Mouse (Mus musculus) adrenal gland, adult 18-20 months (tissue): ENCODE results near the gene Cox16. TPM values are rescaled to one million over a fixed set of nuclear protein-coding genes. Genes with fewer than 3 reads are reported as not detected.
"Not testable (repeated sequence)": the region's sequence is repeated elsewhere in the genome, so short reads cannot be mapped to it uniquely, and the experiment has no call there.

ENCODE experiments used
- DNase-seq, 2 experiments: peaks; one replicate each; pipeline ENCODE4 v3.0.0; 2021 to 2022; ENCODE audit warnings: low spot score in 2 of 2
- long read RNA-seq, 2 experiments: library from polyadenylated mRNA; stranded (forward); transcript quantifications; one replicate each; pipeline ENCODE4 v2.0.0; 2021
- total RNA-seq, 2 experiments: library from RNA; stranded (reverse); gene quantifications; 1 replicate in 1 of 2; 2 replicates in 1 of 2; pipeline ENCODE4 v1.2.3; 2021

Gene Cox16
- 100 to 1,000 TPM in 1 of 2 experiments, 10 to 100 TPM in 1; 99.5 to 104 TPM for total RNA-seq
- long read RNA-seq, experiment 1, transcript Cox16-201 (4 exons, 2,007 nt) = major isoform, 5 of 14 reads
- long read RNA-seq, experiment 1, partial matches to known transcripts = 0 of 14 reads
- long read RNA-seq, experiment 1, other reads (novel, unspliced or antisense) = 2 of 14 reads
- long read RNA-seq, experiment 2, transcript Cox16-202 (4 exons, 668 nt) = major isoform, 35 of 67 reads
- long read RNA-seq, experiment 2, transcript Cox16-201 (4 exons, 2,007 nt) = minor isoform, 22 of 67 reads
- long read RNA-seq, experiment 2, partial matches to known transcripts = 1 of 67 reads
- long read RNA-seq, experiment 2, other reads (novel, unspliced or antisense) = 4 of 67 reads

DNA sequence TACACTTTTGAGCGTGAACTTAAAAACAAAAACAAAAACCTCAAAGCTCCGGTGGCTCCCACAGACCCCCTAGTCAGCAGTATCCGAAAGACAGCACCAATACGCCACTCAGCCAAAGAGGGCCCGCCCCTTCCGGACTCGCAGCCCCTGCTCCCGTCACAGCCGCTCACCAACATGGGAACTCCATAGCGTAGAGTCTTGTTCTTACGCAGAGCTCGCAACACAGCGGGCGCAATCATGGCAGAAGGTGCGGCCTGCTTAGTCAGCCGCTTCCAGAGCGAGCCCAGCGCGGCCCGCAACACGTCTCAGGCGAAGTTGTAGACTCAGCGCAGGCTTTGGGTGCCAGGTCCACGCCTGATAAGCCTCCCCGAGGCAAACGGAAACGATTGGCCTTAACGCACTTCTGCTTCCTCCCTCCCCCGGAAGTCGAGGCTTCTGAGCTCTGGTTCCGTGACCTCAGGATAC, at the start of gene Cox16:
Gene Cox16, minus strand, starts transcription at position 401 of the 465 bp plus-strand sequence.
- peak; percentile 76 to 85 for DNase-seq

DNA sequence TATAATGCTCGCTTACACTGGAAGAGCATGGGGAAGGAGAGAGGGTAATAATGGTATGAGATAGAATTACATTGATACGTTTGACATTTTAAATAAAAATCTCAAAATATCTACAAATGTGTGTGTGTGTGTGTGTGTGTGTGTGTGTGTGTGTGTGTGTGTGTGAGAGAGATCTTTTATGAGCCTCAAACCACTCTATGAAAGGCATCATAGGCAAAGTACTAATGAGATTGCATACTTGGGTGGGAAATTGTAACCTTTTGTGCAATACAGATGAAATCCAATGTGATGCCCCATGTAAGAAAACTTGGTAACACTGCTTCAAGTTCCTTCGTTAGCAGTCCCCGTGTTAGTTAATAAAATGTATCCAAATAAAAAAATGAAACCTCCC, 48.1 kb upstream of the Cox16 start:
- DNase-seq = no peak

DNA sequence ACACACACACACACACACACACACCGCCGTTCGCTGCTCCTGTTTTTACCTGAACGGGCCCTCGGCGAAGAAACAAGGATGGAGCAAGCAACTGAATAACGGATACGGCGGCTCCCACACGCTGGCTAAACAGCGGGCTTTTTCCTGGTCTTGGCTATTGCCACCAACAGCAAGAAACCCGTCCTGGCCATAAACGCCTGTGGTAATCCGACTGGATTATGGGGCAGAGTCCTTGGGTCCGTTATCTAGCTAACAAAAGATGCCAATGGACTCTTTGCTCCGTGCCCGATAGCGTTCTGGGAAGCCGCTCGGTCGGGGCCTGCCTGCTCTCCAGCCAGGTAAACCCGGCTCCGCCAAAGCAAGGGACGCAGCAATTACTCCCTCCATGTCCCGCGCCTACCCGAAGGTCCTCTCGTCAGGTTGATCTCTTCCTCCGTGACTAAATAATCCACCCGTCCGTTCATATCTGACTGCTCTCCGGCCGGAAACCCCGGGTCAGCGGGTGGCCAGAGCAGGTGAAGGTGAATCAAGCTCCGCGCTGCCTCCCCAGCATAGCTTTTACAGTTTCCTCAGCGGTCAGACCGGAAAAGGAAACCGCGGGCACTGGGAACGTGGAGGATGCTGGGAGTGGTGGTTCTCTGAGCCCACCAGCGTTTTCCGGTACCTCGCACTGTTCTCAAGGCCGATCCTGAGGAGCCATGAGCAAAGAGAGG, 47.5 kb upstream of the Cox16 start, which contains the start of the genes Gm20498 and Synj2bp:
Gene Gm20498, minus strand, starts transcription at position 590 of the 713 bp plus-strand sequence.
Gene Synj2bp, minus strand, starts transcription at position 596 of the 713 bp plus-strand sequence.
- peak; percentile 75 to 76 for DNase-seq

DNA sequence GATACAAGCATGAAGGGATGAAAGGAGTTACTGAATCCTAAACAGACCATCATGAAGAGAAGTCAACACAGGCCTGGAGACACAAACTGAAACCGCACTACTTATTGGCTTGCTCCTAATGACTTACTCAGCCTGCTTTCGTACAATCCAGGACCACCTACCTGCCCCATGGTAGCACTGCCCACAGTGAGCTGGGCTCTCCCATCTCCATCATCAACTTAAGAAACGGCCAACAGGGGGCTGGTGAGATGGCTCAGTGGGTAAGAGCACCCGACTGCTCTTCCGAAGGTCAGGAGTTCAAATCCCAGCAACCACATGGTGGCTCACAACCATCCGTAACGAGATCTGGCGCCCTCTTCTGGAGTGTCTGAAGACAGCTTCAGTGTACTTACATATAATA, 45.7 kb upstream of the Cox16 start:
- DNase-seq = not testable (repeated sequence)

- not testable (repeated sequence) for DNase-seq
These were observed 12.0 kb upstream of the Cox16 start for GRCm38 (mm10) chr12:81496906-81497305.

DNA sequence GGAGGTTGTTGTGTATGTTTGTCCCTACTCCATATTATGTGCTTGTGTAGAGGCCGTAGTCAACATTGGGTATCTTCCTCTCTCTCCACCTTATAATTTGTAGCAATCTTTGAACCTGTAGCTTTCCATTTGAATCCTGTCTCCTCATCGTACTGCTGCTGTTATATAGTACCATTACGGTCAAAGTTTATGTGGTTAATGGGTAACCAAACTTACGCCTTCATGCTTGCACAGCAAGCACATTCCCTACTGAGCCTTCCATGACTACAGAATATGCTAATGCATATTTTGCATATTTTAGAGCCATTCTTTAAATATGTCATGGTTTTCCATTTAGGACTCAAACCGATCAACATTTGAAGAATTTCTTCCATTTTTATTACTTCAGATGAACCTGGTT, 5.6 kb upstream of the Cox16 start:
- no peak for DNase-seq

GRCm38 (mm10) chr12:81485311-81485710, 384 bp upstream of the Cox16 start:
- peak in 1 of 2 experiments; percentile 5 for DNase-seq

DNA sequence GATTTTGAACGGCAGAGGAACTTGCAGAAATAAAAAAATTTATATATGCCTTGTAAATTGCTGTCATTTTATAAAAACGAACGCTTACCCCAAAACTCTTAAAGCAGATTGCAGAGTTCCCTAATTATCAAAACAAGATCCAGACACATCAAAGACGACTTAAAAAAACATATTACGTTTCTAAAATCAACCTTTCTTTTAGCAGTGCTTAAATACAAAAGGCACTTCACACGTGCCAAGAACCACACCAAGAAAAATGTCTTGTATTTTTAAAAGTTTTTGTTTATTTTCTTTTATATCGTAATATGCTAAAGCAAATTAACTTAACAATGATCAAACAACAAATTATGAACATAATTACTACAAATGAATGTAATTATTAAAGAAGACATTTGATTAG, 715 bp downstream of the Cox16 start:
- no peak for DNase-seq

GRCm38 (mm10) chr12:81483656-81484055, 1.3 kb downstream of the Cox16 start:
- DNase-seq = no peak

DNA sequence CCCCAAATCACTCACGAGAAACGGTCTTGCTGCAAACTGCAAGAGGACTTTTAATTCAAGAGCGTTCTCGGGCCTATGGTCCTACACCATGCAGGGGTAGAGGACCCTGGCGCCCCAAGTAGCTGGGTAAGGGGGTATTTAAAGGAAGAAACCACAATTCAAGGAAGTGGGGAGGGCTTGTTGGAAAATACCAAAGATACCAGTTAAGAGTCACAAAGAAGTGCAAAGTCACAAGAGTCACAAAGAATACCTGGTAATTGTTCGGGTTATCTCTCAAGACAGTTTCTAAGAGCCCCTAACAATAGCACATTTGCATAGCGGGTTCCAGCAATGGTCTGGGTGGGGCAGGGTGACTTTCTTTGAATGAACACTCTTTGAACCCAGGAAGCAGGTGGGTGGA, 25.9 kb downstream of the Cox16 start:
- DNase-seq = not testable (repeated sequence)

- DNase-seq = not testable (repeated sequence)
These were observed 45.9 kb downstream of the Cox16 start for GRCm38 (mm10) chr12:81438985-81439384.

DNA sequence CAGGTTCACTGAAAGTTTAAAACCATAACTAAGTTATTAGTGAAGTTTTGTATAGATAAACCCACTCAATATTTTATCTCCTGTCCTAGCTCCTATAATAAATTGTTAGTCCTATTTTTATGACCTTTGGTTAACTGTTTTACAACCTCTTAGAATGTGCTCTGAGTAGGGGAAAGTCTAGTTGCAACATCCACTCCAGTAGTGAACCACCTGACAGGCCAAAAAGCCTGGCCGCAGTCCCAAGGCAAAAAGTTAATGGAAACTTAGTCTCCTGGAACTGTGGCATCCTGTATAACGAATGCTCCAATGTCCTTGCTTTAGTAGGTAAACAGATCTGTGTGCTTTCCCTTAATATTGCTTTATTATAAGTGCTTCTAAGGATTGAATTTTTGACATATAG, 50.1 kb downstream of the Cox16 start:
- not testable (repeated sequence) for DNase-seq

DNA sequence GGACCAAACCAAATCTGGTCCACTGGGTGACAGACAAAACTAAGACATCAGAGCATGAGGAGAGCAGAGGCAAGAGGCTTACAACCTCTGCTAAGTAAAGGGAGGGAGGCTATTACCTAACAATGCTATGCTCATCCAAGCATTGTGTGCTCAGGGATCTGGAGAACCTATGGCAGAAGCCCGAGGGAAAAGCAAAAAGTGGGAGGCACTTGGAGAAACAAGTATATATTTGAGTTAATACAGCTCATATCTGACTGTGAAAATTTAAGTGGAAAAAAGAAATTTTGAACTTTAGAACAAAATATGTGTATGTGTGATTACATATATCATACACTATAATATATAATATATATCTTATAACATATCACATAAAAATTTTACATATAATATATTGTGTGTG, 63.1 kb downstream of the Cox16 start, which contains the start of gene Adam4:
Gene Adam4, minus strand, starts transcription at position 101 of the 400 bp plus-strand sequence.
- no peak for DNase-seq

- DNase-seq = no peak
These were observed 71.7 kb downstream of the Cox16 start for GRCm38 (mm10) chr12:81413211-81413610.

DNA sequence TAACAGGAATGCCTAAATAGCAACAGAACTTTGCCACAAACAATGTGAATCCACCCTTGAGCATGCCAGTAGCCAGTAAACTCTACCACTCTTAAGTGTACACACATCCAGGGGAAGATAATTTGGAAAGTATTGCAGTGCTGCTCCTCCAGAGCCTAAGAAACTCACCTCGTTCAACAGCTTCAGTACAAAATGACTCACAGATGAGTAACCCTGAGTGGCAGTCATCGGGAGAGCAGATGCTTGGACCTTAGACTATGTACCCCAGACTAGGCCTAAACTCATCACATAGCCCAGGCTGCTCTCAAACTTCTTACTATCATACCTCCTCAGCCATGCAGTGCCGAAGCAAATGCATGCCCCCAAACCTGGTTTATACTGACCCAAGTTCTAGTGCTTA, 76.0 kb downstream of the Cox16 start:
- no peak for DNase-seq

GRCm38 (mm10) chr12:81402187-81402586, 82.7 kb downstream of the Cox16 start:
- peak; percentile 54 to 58 for DNase-seq

DNA sequence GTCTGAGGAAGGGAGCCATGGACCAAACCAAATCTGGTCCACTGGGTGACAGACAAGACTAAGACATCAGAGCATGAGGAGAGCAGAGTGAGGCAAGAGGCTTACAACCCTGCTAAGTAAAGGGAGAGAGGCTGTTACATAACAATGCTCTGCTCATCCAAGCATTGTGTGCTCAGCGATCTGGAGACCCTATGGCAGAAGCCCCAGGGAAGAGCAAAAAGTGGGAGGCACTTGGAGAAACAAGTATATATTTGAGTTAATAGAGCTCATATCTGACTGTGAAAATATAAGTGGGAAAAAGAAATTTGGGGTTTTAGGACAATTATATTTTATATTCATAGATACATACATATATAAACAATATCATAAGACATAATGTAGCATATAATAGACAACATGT, 105.6 kb downstream of the Cox16 start, which contains the start of gene Gm4787:
Gene Gm4787, minus strand, starts transcription at position 101 of the 400 bp plus-strand sequence.
- not testable (repeated sequence) for DNase-seq

- DNase-seq = no peak
These were observed 151.1 kb downstream of the Cox16 start for GRCm38 (mm10) chr12:81333841-81334240.

GRCm38 (mm10) chr12:81332875-81333421, 152.0 kb downstream of the Cox16 start, which contains the start of gene Slc8a3:
Slc8a3 (minus strand) TSS chr12:81333180.
- peak; percentile 23 to 24 for DNase-seq

DNA sequence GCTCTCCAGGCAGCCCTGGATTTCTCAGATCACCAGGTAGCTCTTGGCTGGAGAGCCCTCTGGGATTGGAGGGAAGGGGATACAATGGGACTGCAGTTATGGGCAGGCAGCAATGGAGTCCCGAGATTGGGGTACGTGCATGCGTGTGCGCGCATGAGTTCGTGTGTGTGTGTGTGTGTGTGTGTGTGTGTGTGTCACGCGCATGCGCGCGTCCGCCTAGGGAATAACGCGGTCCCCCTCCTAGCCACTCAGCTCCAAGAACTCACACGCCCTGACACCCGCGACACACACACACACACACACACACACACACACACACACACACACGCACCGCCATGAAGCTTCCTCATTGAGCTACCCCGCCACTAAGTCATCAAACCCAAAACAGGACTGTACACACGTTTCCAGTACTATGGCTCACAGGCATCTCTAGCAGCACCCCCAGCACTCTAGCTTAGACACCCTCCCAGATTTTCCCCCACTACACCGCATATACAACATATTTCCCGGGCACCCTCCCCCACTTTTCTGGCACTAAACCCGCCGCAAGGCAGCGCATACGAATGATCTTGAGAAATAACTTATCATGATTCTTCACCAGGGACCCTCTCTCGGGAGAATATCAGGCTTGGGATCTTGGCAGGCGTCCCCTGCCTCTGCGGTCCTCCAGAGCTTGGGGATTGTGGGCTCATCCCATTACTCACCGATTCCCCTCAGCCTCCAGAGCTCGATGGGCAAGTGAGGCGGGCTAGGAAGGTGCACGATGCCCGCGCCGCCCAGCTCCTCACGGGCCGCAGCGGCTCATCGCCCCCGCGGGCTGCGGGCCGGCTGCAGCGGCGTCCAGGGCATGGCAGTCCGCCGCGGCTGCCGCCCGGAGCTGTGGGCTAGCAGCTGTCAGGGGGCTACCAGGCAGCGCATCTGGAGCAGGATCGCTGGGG, 152.7 kb downstream of the Cox16 start:
- peak; percentile 19 to 21 for DNase-seq
